Mouse (Mus musculus): ENCODE data around the gene Plbd2. TPM values are rescaled to one million over a fixed set of nuclear protein-coding genes. Genes with fewer than 3 reads are reported as not detected.
A peak's percentile ranks its signal among the peaks of the same experiment; 100 is the strongest.

The Plbd2 gene
- total and polyA plus RNA-seq, 3 experiments, result 32.1 to 47.1 (median 39.5) TPM

DNA sequence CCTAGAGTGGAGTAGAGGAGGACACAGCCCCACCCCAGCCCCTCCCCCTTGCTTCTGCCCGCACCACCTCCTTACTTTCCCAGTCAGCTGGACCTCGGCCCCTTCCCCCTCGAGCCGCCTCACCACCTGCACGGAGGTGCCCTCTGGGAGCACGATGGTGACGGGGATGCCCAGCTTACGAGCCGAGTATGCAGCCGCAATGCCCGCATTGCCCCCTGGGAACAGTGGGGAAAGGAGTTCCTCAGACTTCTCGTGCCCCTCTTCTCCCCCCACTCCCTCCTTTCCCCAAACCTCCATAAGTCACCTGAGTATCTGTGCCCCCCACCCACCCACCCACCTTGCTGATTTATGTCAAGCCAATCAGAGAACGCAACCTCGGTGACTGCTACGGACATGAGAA is 41.5 kb downstream of the Plbd2 start:
- intact Hi-C loops (cut with DNase I), result no loop called here
- Histone ChIP-seq H3K4me3 (no peak overlapping the region), H3K36me3 (ENCODE audit: control insufficient read depth, insufficient read depth, low read length) (no peaks in the 10 kb centered on the region), H3K27ac (no peak overlapping the region), H3K4me1 (ENCODE audit: control insufficient read depth, insufficient read depth, low read length) (no peaks in the 10 kb centered on the region), H3K79me2 (replicated peaks; ENCODE audit: control insufficient read depth, insufficient read depth, low read length) (no peaks in the 10 kb centered on the region), H3K9ac (ENCODE audit: low read depth, low read length) (no peak overlapping the region), H3K27me3 (ENCODE audit: control insufficient read depth, insufficient read depth, low read length) (no peaks in the 10 kb centered on the region)
- TF ChIP-seq POLR2A (IDR thresholded peaks at IDR 0.05; ENCODE audit: insufficient read depth, low read depth, low read length) (no peak), CTCF (IDR thresholded peaks at IDR 0.05) (no peak), EP300 (IDR thresholded peaks at IDR 0.05; ENCODE audit: insufficient read depth, low read depth, low read length) (no peak)
- 74% methylated on average over 15 of the region's 15 CpGs for WGBS
- no peak for DNase-seq

DNA sequence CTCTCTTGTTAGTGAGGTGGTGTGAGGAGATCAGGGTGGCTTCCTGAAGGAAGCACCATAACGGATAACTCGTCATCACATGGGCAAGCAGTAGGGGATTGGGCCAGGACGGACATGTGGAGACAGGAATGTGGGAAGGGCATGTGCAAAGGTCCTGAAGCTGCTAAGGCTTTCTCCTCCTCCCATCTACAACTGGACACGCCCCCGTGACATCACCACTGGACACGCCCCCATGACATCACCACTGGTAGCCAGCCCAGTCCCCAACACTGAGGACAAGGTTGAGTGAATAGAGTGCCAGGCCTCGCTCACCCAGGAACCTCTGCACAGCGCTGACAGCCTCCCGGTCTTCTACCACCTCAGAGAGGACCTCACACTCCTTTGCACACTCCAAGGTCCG is 44.3 kb downstream of the Plbd2 start:
- Histone ChIP-seq H3K9ac (ENCODE audit: low read depth, low read length) (no peak overlapping the region), H3K27ac (no peak overlapping the region), H3K27me3 (ENCODE audit: control insufficient read depth, insufficient read depth, low read length) (no peaks in the 10 kb centered on the region; the same call in 1 of the 2 replicates), H3K79me2 (replicated peaks; ENCODE audit: control insufficient read depth, insufficient read depth, low read length) (no peaks in the 10 kb centered on the region), H3K4me1 (ENCODE audit: control insufficient read depth, insufficient read depth, low read length) (no peaks in the 10 kb centered on the region), H3K4me3 (no peak overlapping the region), H3K36me3 (ENCODE audit: control insufficient read depth, insufficient read depth, low read length) (no peaks in the 10 kb centered on the region)
- 71% methylated on average over 10 of the region's 10 CpGs for WGBS
- intact Hi-C loops (cut with DNase I), result no loop called here
- TF ChIP-seq POLR2A (IDR thresholded peaks at IDR 0.05; ENCODE audit: insufficient read depth, low read depth, low read length) (no peak), CTCF (IDR thresholded peaks at IDR 0.05) (no peak), EP300 (IDR thresholded peaks at IDR 0.05; ENCODE audit: insufficient read depth, low read depth, low read length) (no peak)
- no peak for DNase-seq

- Histone ChIP-seq H3K36me3 (ENCODE audit: control insufficient read depth, insufficient read depth, low read length) (no peaks in the 10 kb centered on the region), H3K27ac (no peak overlapping the region), H3K9ac (ENCODE audit: low read depth, low read length) (no peak overlapping the region), H3K27me3 (ENCODE audit: control insufficient read depth, insufficient read depth, low read length) (no peaks in the 10 kb centered on the region; the same call in 1 of the 2 replicates), H3K4me1 (ENCODE audit: control insufficient read depth, insufficient read depth, low read length) (no peaks in the 10 kb centered on the region), H3K79me2 (replicated peaks; ENCODE audit: control insufficient read depth, insufficient read depth, low read length) (no peaks in the 10 kb centered on the region), H3K4me3 (no peak overlapping the region)
- intact Hi-C loops (cut with DNase I), result no loop called here
- 9% methylated on average over 9 of the region's 9 CpGs for WGBS
- peak in 1 of 2 experiments; percentile 39 for DNase-seq
- TF ChIP-seq POLR2A (IDR thresholded peaks at IDR 0.05; ENCODE audit: insufficient read depth, low read depth, low read length) (no peak), CTCF (IDR thresholded peaks at IDR 0.05) (peak; percentile 62)
Measured at GRCm38 (mm10) chr5:120457628-120458027, 45.8 kb downstream of the Plbd2 start.

DNA sequence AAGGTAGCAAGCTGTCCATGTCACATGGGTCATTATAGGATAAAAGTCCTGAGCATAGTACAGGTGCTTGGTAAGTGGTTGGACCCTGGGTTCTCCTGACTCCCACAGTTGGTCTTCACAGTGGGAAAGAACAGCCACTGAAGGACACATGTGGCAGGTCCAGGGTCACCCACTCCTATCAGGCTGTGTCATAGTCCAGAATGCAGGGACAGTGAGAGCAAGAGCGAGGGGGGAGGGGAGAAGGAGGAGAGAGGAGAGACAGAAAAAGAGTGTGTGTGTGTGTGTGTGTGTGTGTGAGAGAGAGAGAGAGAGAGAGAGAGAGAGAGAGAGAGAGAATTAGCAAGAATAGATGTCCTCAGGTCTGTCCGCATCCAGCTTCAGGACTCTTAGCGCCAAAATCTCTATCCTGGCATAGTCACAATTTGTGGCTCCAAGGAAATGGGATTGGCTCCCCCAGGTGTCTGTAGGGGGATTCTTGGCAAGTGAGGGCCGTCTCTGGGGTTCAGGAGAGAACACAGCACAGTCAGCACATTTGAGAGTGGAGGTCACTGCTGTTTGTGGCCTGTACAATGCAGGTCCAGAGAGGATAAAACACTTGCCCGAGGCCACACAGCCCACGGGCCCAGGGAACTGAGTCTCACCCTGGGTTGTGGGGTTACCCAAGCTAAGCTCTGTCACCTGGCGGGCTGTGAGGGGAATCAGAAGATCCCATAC is 46.4 kb downstream of the Plbd2 start:
- H3K27me3 ChIP-seq (ENCODE audit: control insufficient read depth, insufficient read depth, low read length), result no peaks in the 10 kb centered on the region; the same call in 1 of the 2 replicates
- WGBS, result 59% methylated on average over 7 of the region's 7 CpGs

GRCm38 (mm10) chr5:120456253-120456652 is 47.2 kb downstream of the Plbd2 start:
- Histone ChIP-seq H3K4me3 (no peak overlapping the region), H3K27ac (no peak overlapping the region), H3K36me3 (ENCODE audit: control insufficient read depth, insufficient read depth, low read length) (no peaks in the 10 kb centered on the region), H3K4me1 (ENCODE audit: control insufficient read depth, insufficient read depth, low read length) (no peaks in the 10 kb centered on the region), H3K27me3 (ENCODE audit: control insufficient read depth, insufficient read depth, low read length) (no peaks in the 10 kb centered on the region; the same call in 1 of the 2 replicates), H3K79me2 (replicated peaks; ENCODE audit: control insufficient read depth, insufficient read depth, low read length) (no peaks in the 10 kb centered on the region), H3K9ac (ENCODE audit: low read depth, low read length) (no peak overlapping the region)
- intact Hi-C loops (cut with DNase I), result no loop called here
- 9% methylated on average over 1 of the region's 1 CpGs for WGBS
- DNase-seq, result no peak
- TF ChIP-seq POLR2A (IDR thresholded peaks at IDR 0.05; ENCODE audit: insufficient read depth, low read depth, low read length), result no peak
- TF ChIP-seq CTCF (IDR thresholded peaks at IDR 0.05), result no peak
- no peak for TF ChIP-seq EP300 (IDR thresholded peaks at IDR 0.05; ENCODE audit: insufficient read depth, low read depth, low read length)

More for the DNA sequence above, 46.4 kb downstream of the Plbd2 start:
- intact Hi-C loops (cut with DNase I), result no loop called here
- Histone ChIP-seq H3K9ac (ENCODE audit: low read depth, low read length) (no peak overlapping the region), H3K36me3 (ENCODE audit: control insufficient read depth, insufficient read depth, low read length) (no peaks in the 10 kb centered on the region), H3K27ac (no peak overlapping the region), H3K79me2 (replicated peaks; ENCODE audit: control insufficient read depth, insufficient read depth, low read length) (no peaks in the 10 kb centered on the region), H3K4me1 (ENCODE audit: control insufficient read depth, insufficient read depth, low read length) (no peaks in the 10 kb centered on the region), H3K4me3 (no peak overlapping the region)
- no peak for DNase-seq
- TF ChIP-seq EP300 (IDR thresholded peaks at IDR 0.05; ENCODE audit: insufficient read depth, low read depth, low read length) (no peak), CTCF (IDR thresholded peaks at IDR 0.05) (no peak), POLR2A (IDR thresholded peaks at IDR 0.05; ENCODE audit: insufficient read depth, low read depth, low read length) (no peak)

- Histone ChIP-seq H3K9ac (ENCODE audit: low read depth, low read length) (no peak overlapping the region), H3K27ac (no peak overlapping the region), H3K36me3 (ENCODE audit: control insufficient read depth, insufficient read depth, low read length) (no peaks in the 10 kb centered on the region), H3K4me3 (no peak overlapping the region), H3K27me3 (ENCODE audit: control insufficient read depth, insufficient read depth, low read length) (no peaks in the 10 kb centered on the region; the same call in 1 of the 2 replicates), H3K79me2 (replicated peaks; ENCODE audit: control insufficient read depth, insufficient read depth, low read length) (no peaks in the 10 kb centered on the region), H3K4me1 (ENCODE audit: control insufficient read depth, insufficient read depth, low read length) (no peaks in the 10 kb centered on the region)
- intact Hi-C loops (cut with DNase I), result no loop called here
- TF ChIP-seq EP300 (IDR thresholded peaks at IDR 0.05; ENCODE audit: insufficient read depth, low read depth, low read length) (no peak), POLR2A (IDR thresholded peaks at IDR 0.05; ENCODE audit: insufficient read depth, low read depth, low read length) (no peak), CTCF (IDR thresholded peaks at IDR 0.05) (no peak)
- 70% methylated on average over 14 of the region's 14 CpGs for WGBS
- DNase-seq, result no peak
Measured at GRCm38 (mm10) chr5:120454756-120455337, 48.6 kb downstream of the Plbd2 start.
